Mouse (Mus musculus) brain, embryonic 14.5 days (tissue): ENCODE measurements at regions not wholly inside any gene's neighbourhood (a gene's known extent, or its start where the extent isn't known, plus 50 kb on each side); places are given as distances from the start of the nearest gene placed in this dataset.

Experiments used
- DNase-seq: peaks from one replicate; pipeline ENCODE4 v3.0.0-alpha.2; 2011; ENCODE audit warnings: low read depth
- CTCF ChIP-seq: fragments of 200-500 bp; IDR thresholded peaks from 2 replicates; pipeline ENCODE4 v1.5.1; 2012; ENCODE audit warnings: inconsistent platforms, mild to moderate bottlenecking, moderate library complexity, borderline replicate concordance; ENCODE audit not compliant: insufficient read depth, insufficient read length; ENCODE audit errors: extremely low read depth
- POLR2A ChIP-seq: fragments of 200-500 bp; IDR thresholded peaks from 2 replicates; pipeline ENCODE4 v1.6.1; 2012; ENCODE audit warnings: mild to moderate bottlenecking, inconsistent platforms, borderline replicate concordance; ENCODE audit not compliant: poor library complexity, insufficient read depth, insufficient read length, severe bottlenecking; ENCODE audit errors: extremely low read depth

- TF ChIP-seq CTCF, result no peak
- TF ChIP-seq POLR2A, result no peak
- no peak for DNase-seq
These were observed 833.5 kb upstream of the Car8 start for GRCm38 (mm10) chr4:9072321-9072720.

- no peak for TF ChIP-seq POLR2A
- no peak for TF ChIP-seq CTCF
- no peak for DNase-seq
These were observed 829.0 kb upstream of the Car8 start for GRCm38 (mm10) chr4:9067874-9068273.

GRCm38 (mm10) chr4:9065981-9066815, 827.4 kb upstream of the Car8 start:
- DNase-seq, result peak; percentile 53
- no peak for TF ChIP-seq CTCF
- TF ChIP-seq POLR2A, result no peak

GRCm38 (mm10) chr4:9061941-9062340, 823.1 kb upstream of the Car8 start:
- TF ChIP-seq POLR2A (no peak), CTCF (no peak)
- no peak for DNase-seq

- TF ChIP-seq POLR2A (no peak), CTCF (no peak)
- DNase-seq, result peak; percentile 74
These were observed 821.4 kb upstream of the Car8 start for GRCm38 (mm10) chr4:9060221-9060620.

- TF ChIP-seq POLR2A, result no peak
- TF ChIP-seq CTCF, result no peak
- no peak for DNase-seq
These were observed 818.8 kb upstream of the Car8 start for GRCm38 (mm10) chr4:9057676-9058075.

GRCm38 (mm10) chr4:9057113-9057512, 818.3 kb upstream of the Car8 start:
- no peak for DNase-seq
- no peak for TF ChIP-seq CTCF
- TF ChIP-seq POLR2A, result no peak

GRCm38 (mm10) chr4:9055876-9056275, 817.0 kb upstream of the Car8 start:
- TF ChIP-seq POLR2A (no peak), CTCF (no peak)
- DNase-seq, result no peak

- TF ChIP-seq CTCF, result no peak
- TF ChIP-seq POLR2A, result no peak
- peak; percentile 46 for DNase-seq
These were observed 816.5 kb upstream of the Car8 start for GRCm38 (mm10) chr4:9055266-9055820.

GRCm38 (mm10) chr4:9048817-9049216, 810.0 kb upstream of the Car8 start:
- DNase-seq, result no peak
- TF ChIP-seq POLR2A (no peak), CTCF (no peak)

- no peak for DNase-seq
- TF ChIP-seq POLR2A (no peak), CTCF (no peak)
These were observed 808.3 kb upstream of the Car8 start for GRCm38 (mm10) chr4:9047151-9047550.

- no peak for DNase-seq
- no peak for TF ChIP-seq POLR2A
- no peak for TF ChIP-seq CTCF
These were observed 807.6 kb upstream of the Car8 start for GRCm38 (mm10) chr4:9046436-9046835.

GRCm38 (mm10) chr4:9046030-9046429, 807.2 kb upstream of the Car8 start:
- TF ChIP-seq POLR2A (no peak), CTCF (no peak)

GRCm38 (mm10) chr4:9036005-9036404, 797.2 kb upstream of the Car8 start:
- TF ChIP-seq CTCF, result no peak
- TF ChIP-seq POLR2A, result no peak
- DNase-seq, result no peak

More at GRCm38 (mm10) chr4:9046030-9046429, 807.2 kb upstream of the Car8 start:
- no peak for DNase-seq

- TF ChIP-seq POLR2A (no peak), CTCF (no peak)
These were observed 796.5 kb upstream of the Car8 start for GRCm38 (mm10) chr4:9035350-9035749.

GRCm38 (mm10) chr4:9034280-9034679, 795.4 kb upstream of the Car8 start:
- DNase-seq, result no peak
- TF ChIP-seq POLR2A, result no peak
- no peak for TF ChIP-seq CTCF

More at GRCm38 (mm10) chr4:9035350-9035749, 796.5 kb upstream of the Car8 start:
- no peak for DNase-seq
